Mouse (Mus musculus): ENCODE data around the gene Myrfl.

Myrfl gene

DNA sequence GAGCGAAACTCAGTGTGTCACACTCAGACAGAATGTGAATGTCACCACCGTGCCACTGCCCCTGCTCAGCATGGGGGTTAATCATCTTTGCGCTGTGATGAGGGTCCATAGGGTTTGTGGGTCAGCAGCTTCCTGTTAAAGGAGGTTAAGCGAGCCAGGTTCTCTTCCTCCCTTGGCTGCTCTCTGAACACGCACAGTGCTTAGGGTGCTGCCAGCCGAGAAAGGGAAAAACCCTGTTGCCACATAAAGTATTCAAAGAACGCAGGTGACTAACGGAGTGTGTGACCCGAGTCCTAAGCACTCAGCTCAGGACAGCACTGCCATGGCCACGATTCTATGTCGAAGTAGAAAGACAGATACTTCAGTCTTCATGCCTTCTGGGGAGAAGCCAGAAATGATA, 69.4 kb downstream of the Myrfl start:
- DNase-seq (ENCODE audit: low read depth, low spot score), result no peak

DNA sequence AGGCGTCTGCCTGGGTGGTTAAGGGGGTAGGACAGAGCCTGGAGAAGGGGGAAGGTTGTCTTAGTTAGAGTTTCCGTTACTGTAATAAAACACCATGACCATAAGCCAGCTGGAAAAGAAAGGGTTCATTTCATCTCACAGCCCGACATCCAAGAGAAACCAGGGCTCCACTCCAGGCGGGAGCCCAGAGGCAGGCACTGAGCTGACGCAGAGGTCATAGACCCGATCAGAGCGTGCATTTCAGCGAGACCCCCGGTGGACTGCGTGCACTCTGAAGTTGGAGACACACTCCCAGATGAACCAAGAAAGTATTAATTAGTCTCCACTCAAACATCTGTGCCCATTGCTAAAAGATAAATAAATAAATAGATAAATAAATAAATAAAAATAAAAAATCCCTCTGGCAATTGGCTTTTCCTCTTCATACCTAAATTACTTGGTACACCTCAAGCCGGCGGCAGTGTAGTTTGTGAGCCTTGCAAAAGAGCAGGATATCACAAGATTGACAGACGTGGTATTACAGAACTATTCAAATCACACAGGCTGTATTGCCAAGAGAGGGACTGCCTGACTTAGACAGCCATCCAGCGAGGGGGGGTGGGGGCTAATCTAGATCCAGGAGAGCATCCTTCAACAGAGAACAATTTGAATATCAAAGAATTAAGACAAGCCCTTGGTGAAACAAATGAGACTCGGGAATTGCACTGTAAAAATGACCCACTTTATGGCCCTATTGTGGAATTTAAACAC, 81.2 kb downstream of the Myrfl start:
- DNase-seq (ENCODE audit: low read depth, low spot score), result no peak

DNA sequence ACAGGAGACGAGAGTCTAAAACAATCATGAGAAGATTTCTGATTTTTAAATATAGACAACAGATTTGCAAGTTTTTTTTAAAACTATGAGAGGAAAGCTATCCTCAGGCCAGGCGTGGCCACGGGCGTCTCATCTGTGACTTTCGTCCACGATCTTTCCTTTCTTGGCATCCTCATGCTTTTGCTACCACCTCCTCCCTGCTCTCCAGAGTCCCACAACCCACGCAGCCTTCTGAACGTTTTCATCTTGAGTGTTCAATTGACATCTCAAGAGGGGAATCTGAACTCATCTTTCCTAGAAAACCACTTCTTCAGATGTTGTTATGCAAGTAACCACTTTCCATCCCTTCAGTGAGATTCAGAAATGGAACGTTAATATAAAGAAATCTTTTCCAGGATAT, 83.6 kb downstream of the Myrfl start:
- peak; percentile 34 for DNase-seq (ENCODE audit: low read depth, low spot score)

DNA sequence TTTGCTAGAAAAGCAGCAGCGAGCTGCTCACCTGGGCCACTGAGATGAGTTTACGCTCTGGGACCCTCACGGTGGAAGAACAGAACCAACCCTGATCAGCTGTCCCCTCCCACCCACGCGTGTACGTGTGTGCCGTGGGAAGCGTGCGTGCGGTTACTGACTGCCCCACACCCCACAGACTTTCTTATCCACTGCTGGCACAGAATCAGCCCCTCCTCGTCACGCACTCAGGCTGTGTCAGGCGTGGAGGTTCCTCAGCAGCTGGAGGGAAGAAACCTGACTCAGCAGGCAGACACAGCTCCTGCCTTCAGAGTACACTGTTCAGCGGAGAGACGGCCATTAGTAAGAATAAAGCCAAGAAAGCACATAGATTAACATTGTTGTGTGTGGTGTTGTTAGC, 86.0 kb downstream of the Myrfl start:
- DNase-seq (ENCODE audit: low read depth, low spot score), result peak; percentile 35

DNA sequence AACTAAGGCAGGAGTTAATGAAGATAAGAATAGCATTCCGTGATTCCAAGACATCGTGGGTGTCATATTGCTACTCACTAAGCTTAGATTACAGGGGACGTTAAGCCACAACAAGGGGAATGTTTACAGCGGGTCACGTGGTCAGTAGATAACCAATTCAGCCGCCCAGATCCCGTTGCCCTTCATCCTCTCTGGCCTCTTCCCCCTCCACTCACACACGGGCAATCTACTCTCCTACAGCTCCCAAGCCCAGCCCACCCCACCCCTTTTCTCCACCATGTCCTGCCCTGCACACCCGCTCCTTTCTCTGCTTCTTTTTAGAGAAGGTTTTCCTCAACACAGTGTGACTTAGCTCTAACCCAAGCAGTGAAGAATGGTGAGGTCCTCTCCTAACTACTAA, 87.3 kb downstream of the Myrfl start:
- DNase-seq (ENCODE audit: low read depth, low spot score), result no peak

DNA sequence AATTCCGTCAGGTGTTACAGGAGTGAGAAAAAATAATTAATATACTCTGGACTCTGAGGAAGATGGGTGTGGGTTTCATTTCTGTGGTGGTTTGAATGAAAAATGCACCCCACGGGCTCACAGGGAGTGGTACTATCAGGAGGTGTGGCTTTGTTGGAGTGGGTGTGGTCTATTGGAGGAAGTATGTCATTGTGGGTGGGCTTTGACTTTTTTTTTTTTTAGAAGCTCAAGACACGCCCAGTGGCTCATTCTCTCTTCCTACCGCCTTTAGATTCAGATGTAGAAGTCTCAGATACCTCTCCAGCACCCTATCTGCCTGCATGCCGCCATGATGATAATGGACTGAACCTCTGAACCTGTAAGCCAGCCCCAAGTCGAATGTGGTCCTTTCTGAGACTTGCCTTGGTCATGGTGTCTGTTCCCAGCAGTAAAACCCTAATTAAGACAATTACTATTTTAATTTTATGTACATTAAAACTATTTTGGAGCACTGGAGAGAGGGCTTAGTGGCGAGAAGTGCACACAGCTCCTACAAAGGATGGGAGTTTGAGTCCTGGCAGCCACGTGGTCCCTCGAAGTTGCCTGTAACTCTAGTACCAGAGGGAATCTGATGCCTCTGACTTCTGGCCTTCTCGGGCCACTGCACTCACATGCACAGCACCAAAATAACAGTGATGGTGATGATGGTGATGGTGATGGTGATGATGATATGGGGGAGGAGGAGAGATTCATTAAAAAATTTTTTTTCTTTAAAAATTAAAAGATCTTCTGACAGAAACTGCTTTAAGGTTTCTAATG, 88.0 kb downstream of the Myrfl start:
- no peak for DNase-seq (ENCODE audit: low read depth, low spot score)

DNA sequence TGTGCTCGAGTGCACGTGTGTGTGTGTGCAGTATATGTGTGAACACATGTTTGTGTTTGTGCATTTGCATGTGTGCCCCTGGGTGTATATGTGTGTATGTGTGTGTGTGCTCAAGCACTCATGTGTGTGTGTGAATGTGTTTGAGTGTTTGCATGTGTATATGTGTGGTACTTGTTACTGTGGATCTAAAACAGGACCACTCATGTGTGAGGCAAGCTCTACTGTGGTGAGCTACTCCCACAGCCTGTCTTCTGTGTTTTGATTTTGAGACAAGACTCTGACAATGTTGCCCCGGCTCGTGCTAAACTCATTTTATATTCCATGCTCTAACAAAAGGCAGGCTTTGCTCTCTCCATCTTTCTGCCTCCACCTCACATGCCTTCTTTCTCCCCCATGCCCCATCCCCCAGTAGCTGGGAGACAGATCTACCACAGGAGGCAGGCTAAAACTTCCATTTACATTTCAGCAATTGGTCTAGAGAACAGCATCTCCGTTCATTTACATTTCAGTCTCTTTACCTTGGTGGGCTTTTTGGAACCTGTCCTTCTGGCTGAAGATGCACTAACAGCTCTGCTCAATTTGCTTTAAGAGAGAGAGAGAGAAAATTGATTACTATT, 94.4 kb downstream of the Myrfl start:
- no peak for DNase-seq (ENCODE audit: low read depth, low spot score)

DNA sequence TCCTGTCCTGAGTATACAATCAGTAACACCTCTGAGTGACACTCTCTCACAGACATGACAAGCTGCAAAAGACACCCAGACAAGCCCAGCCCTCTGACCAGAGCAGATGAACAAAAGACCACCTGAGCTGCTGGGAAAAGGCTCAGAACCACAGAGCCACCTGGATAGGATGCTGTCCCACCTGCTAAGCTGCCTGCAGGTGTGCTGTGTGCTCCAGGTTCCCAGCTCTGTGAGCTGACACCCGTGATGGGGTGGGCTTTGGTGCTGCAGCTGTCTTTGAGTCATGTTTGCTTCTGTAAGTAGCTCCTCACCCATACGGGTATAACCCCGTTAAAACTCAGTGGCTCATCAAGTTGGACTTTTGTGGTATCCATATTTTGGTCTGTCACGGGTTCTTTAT, 95.4 kb downstream of the Myrfl start:
- no peak for DNase-seq (ENCODE audit: low read depth, low spot score)

DNA sequence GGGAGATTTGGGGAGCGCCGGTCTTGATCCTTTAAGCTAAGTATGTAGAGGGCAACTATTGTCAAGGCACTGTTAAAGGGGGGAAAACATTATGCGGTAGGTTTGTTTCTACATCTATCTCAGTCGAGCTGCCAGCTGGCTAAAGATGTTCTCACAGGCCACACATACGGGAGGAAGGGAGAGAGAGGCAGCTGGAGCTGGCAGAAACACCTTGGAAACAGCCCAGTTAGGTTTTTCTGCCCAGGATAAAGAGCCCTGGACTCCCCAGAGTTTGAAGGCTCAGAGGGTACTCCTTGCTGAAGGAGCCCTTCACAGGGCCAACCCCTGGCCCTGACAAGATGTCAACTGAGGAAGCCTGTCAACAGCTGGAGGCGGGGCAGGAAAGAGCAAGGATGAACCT, 100.7 kb downstream of the Myrfl start:
- no peak for DNase-seq (ENCODE audit: low read depth, low spot score)

DNA sequence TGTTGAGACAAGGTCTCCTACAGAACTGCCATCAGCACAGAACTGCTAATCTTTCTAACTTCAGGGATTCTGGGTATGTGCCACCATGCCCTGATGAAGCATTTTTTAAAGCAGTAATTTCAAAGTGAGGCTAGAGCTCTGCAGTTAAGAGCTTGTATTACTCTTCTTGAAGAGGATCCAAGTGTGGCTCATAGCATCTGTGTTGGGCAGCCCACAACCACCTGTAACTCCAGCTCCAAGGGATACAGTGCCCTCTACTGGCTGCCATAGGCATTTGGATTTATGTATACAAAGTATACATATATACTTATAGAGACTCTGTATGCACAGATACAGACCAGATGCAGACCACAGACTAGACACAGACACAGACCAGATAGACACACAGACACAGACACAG, 107.6 kb downstream of the Myrfl start:
- peak; percentile 62 for DNase-seq (ENCODE audit: low read depth, low spot score)

DNA sequence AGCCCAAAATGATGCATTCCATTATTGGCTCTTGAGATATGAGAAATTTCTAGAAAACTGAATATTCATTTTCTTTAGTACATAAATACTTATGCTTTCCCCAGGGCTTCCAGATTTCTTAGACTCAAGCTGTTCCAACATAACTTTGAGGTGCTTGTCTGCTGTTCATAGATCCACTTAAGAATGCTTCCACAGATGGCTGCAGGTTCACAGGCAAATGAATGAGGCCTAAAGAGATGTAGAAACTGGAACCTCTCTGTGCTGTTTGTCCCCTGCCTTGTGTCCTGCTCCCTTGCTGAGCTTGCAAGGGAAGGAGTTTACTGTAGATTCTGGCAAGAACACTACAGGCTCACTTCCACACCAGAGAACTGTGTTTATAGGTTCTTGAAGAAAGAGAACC, 108.3 kb downstream of the Myrfl start:
- DNase-seq (ENCODE audit: low read depth, low spot score), result peak; percentile 55

DNA sequence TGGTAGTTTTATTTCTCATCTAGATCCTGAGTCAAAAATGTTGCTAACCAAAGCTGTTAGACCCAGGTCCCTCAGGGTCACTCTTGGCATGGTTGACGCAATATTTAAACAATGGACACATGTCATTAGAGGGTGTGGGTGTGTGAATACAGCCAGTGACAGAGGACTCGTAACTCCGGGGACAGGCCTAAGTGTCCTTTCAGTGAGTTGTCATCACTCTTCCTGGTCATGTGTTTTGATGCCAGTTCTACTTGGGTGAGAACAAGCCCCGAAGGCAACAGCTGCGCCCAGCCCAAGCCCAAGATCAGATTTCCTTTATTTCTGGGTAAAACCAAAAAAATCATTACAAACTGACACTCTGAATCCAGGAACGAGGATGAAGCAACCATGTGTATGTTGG, 112.6 kb downstream of the Myrfl start:
- DNase-seq (ENCODE audit: low read depth, low spot score), result no peak

DNA sequence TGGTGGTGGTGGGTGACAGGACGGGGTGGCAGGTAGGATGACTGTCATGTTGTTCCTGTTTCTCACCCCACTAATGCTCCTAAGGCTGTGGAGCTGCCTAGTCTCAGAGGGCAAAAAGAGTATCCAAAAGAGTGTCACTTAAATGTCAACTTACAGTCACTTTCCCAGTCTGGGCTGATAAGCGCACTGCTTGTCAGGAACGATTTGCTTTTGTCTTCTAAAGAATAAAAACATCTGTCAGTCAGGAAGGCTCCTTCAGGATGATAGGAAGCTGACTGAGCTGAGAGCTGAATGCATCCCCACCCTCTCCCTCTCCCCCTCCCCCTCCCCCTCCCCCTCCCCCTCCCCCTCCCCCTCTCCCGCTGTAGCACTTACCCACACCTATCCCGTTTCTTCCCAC, 113.7 kb downstream of the Myrfl start:
- DNase-seq (ENCODE audit: low read depth, low spot score), result no peak

DNA sequence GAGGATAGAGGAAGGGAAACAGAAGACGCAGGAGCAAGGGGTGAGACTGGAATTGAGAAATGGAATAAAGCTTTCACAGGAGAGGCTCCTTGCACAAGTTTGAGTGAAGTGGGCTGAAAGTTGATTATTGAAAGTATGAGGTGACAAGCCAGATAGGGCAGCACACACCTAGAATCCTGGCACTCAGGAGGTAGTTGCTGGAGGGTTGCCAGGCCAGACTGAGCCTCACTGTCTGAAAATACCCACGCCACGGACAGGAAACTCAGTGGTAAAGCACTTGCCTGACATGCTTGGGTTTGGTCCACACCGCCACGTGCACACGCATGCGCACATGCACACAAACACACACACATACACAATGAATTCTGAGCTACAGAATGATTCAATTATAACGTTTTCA, 118.8 kb downstream of the Myrfl start:
- no peak for DNase-seq (ENCODE audit: low read depth, low spot score)

DNA sequence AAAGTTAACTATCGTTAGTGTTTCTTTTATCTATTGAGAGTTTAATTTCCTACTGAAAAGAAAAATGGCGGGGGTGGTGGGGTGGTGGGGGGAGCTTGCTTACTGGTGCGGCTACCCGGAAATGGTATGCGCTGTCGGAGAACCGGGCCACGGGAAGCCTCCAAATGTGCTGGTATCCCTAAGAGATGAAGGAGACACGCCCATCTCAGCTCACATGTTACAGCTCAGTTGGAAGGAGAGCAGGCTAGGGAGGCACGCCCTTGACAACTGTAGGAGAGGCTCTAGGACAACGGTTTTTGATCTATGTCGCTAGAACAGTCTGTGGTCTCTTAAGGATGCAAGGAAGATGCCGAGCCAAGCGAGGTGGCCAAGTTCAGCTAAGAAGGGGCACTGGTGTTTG, 119.9 kb downstream of the Myrfl start:
- no peak for DNase-seq (ENCODE audit: low read depth, low spot score)

DNA sequence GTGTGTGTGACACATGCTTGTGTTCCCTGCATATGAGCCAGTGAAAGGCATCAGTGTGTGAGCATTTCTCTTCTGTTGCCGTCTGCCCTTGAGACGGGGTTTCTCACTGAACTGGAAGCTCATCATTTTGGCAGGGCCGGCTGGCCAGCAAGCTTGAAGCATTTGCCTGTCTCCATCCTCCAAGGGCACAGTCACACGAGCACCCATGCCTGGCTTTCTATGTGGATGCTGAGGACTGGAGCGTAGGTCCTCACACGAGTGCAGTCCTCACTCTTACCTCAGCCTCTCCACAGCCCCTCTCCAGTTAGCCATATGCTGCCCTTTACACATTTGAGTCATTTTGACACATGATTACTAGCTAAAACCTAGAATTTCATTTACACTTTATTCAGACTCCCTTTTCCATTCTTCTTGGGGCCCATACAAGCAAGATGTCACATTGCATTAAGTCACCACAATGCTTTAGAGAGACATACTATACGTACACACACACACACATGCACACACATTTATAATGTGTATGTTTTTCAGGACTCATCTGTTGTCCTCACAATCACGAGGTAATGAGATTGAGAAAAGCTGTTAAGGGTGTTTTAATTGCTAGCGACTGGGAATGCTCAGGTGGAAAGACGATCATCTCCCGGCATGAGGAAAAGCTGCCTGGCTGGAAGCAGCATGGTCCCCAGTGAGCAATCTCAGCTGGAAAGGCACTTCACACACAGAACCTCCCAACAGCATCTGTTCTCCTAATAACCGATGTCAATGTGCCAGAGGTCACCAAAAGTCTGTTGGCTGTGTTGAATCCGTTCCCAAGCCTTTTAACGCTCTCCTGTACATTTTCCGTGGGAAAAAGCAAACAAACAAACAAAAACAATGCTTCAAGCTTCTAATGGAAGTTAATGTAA, 122.6 kb downstream of the Myrfl start:
- no peak for DNase-seq (ENCODE audit: low read depth, low spot score)

DNA sequence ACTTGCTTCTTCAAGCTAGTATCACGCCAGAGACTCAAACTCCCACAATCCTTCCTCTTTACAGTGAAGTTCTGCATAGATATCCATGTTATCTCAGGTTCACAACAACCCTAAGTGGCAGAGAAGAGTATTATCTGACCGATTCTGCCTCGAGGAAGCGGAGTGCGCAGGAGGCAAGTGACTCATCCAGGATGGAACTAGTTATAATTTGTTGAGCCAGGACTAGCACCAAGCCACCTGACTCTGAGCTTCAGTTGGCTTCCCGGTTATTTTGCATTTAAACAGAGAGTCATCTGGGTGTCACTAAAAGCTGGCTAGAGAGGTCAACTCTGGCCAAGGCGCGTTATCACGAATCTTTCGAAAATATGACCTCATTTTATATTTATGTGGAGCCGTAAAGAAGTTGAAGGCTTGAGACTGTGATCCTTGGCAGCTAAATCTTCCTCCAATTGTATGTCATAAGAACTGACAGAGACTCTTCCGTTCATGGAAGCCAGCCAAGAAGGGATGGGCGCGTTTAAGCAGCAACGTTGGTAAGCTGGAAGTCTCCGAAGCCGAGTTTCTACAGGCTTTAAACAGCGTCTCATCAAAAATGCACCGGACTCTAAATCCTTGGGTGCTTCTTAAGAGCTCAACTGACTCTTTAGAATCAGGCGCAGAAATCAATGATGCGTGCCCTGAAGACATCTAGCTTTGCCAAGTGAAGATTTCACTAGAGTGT, 125.3 kb downstream of the Myrfl start:
- no peak for DNase-seq (ENCODE audit: low read depth, low spot score)

DNA sequence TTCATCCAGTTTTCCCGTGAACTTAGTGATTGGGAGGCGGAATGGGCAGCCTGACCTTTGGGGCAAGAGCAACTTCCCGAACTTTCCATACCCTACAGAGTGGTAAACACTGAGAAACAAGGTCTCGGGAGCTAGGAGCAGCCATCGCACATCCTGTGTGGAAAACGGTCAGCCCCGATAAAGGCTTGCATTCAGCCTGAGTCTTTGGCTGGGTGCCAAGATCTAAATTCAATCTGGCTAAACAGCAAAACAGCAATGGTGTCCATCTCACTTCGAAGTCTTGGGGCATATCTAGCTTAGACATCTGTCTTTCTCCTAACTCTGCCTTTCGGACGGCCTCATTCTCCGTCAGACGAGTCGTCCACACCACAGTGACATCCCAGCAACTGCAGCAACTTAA, 128.1 kb downstream of the Myrfl start:
- DNase-seq (ENCODE audit: low read depth, low spot score), result no peak

DNA sequence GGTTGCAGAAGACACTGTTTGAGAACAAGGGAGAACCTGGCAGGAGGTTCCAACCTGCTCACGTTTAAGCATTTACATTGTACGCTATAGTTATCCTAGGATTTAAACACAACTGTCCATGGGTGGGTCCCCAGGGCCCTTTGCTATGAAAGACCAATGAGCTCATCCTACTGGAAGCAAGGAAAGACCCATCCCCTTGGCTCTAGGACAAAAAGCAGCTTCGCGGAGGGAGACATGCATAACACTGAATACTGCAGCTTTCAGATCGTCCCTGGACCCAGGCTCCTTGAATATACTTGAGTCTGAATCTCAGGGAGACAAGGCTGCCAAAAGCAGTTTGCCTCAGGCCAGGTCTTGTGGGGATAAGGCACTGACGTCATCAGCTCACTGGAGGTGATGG, 130.2 kb downstream of the Myrfl start:
- no peak for DNase-seq (ENCODE audit: low read depth, low spot score)

DNA sequence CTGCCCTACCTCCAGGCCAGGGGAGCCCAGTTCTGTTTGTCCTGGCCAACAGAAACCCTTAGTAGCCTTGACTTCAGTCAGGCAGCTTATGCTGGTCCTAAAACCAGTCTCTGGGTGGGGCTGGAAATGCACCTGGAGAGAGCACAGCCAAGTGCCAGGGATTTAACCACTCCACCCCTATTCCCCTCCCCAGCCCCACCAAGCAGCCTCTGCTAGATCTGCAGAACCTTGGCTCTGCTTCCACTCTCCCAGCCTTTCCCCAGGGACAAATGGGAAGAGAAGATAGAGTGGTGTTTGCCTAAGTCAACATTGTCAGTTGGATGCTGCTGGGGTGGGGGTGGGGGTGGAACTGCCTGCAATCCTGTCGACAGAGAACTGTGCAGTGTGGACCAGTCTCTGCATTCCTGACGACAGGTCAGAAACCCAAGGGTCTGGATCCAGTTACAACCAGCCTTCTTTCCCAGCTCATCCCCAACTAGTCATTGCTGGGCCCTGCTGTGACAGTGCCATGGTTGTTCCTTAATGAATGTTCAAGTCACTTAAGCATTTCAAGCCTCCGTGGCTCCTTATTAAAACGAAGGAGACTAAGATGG, 135.1 kb downstream of the Myrfl start:
- no peak for DNase-seq (ENCODE audit: low read depth, low spot score)

DNA sequence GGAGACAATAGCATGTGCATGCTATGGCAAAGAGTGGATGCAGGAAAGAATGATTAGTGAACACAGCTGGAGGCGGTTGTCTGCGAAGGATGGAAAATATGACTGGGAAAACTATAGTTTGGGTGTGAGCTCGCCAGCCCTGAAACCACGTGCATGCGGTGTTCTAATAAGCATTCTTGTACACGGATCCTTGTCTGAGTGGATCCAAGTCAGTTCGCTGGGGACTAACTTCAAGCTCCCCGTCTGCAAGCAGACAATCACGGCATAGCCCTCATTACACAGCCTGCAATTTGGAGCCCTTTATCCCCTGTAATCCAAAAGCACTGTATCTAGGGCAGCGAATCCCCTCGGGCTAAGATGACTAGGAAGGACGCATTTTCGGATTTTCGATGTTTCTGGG, 136.2 kb downstream of the Myrfl start:
- no peak for DNase-seq (ENCODE audit: low read depth, low spot score)

Measured in telencephalon, adult 2 months (tissue).